Mouse (Mus musculus) lung, embryonic 14.5 days (tissue): ENCODE data around the gene Uimc1. TPM values are rescaled to one million over a fixed set of nuclear protein-coding genes. Genes with fewer than 3 reads are reported as not detected.

ENCODE experiments used
- ATAC-seq: fragments of 200-750 bp; cut with Nextera tagmentation; 2 replicates; pipeline ENCODE4 v1.8.0; 2017; ENCODE audit warnings: mild to moderate bottlenecking, moderate TSS enrichment, moderate library complexity; ENCODE audit not compliant: insufficient read depth
- DNase-seq: peaks from one replicate; pipeline ENCODE4 v3.0.0-alpha.2; 2015
- H3K27ac ChIP-seq: fragments of 300-500 bp; sonication (generic); 2 replicates; pipeline ENCODE4 v1.5.1; 2014; ENCODE audit warnings: low read depth, mild to moderate bottlenecking, moderate library complexity
- H3K27me3 ChIP-seq: fragments of 300-500 bp; sonication (generic); 2 replicates; pipeline ENCODE4 v1.6.1; 2014; ENCODE audit warnings: low read length, control low read depth; ENCODE audit not compliant: insufficient read depth
- H3K36me3 ChIP-seq: fragments of 300-500 bp; sonication (generic); 2 replicates; pipeline ENCODE4 v1.6.1; 2014; ENCODE audit warnings: control low read depth; ENCODE audit not compliant: insufficient read depth
- H3K4me1 ChIP-seq: fragments of 300-500 bp; sonication (generic); 2 replicates; pipeline ENCODE4 v1.6.1; 2014; ENCODE audit warnings: antibody characterized with exemption, control low read depth; ENCODE audit not compliant: insufficient read depth
- H3K4me2 ChIP-seq: fragments of 300-500 bp; sonication (generic); 2 replicates; pipeline ENCODE4 v1.6.1; 2014; ENCODE audit warnings: mild to moderate bottlenecking
- H3K4me3 ChIP-seq: fragments of 300-500 bp; sonication (generic); 2 replicates; pipeline ENCODE4 v1.5.1; 2014; ENCODE audit warnings: low read depth, low read length
- H3K9ac ChIP-seq: fragments of 300-500 bp; sonication (generic); 2 replicates; pipeline ENCODE4 v1.6.1; 2014
- H3K9me3 ChIP-seq: fragments of 300-500 bp; sonication (generic); 2 replicates; pipeline ENCODE4 v1.6.1; 2016; ENCODE audit warnings: low read depth, low read length, control low read depth
- CTCF ChIP-seq: IDR thresholded peaks from 2 replicates; pipeline ENCODE4 v1.5.1; 2016; ENCODE audit warnings: antibody characterized with exemption, low read depth
- WGBS: fragments of 180-500 bp; shearing (Covaris S2); extraction: QIAGEN DNeasy Blood & Tissue Kit; methylation state at CpG from one replicate; pipeline ENCODE4 v1.1.7; 2014; 5-methylcytosine and 5-hydroxymethylcytosine counted together
- polyA plus RNA-seq: library from polyadenylated mRNA; unstranded; fragments of >200 nt; fragmentation: Nextera tagmentation; extraction: Ambion mirVana; gene quantifications from 2 replicates; pipeline ENCODE4 v1.2.1, GENCODE M21; 2014

Gene Uimc1
- polyA plus RNA-seq, 1 experiment from 2014 or later, result 29.8 TPM

DNA sequence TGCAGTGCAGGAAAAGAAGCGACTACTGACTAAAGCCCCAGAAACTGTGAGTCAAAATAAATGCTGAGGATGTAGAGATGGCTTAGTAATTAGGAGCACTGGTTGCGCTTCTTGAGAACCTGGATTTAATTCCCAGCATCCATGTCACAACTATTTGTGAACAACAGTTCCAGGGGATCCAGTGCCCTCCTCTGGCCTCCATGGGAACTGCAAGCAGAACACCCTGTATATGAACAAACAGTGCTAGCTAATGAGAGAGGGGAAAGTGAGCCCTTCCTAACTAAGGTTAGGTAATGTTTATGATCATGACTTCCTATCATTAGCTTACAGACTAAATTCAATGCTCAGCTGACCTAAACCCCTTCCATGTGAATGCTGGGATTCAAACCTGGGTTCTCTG, 42.1 kb downstream of the Uimc1 start:
- WGBS, result 97% methylated on average over 2 of the region's 2 CpGs
- no peak for ATAC-seq
- TF ChIP-seq CTCF, result peak; percentile 61

DNA sequence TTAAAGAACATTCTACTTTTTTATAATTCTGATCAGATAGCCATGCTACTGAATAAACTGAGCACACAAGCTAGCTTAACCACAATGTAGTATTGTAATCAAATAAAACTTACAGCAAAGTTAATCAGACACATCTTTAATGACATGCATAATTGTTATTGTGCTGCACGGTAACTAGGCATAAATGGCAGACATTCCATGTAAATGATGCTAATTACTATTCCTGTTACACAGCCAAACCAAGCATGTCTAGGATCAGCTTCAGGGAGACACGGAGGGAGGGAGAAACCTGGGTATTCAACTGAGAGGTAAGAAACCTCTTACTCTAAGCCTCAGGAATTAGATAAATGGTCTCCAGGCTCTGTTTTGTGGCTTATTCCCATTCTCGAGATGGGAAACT, 52.4 kb downstream of the Uimc1 start:
- no peak for DNase-seq
- Histone ChIP-seq H3K27me3 (no peaks in the 10 kb centered on the region), H3K4me1 (no peaks in the 10 kb centered on the region), H3K4me2 (no peak overlapping the region), H3K36me3 (peaks cover 15% of the 10 kb centered on the region), H3K4me3 (no peak overlapping the region), H3K27ac (no peak overlapping the region), H3K9ac (no peak overlapping the region), H3K9me3 (no peaks in the 10 kb centered on the region)
- ATAC-seq, result no peak
- WGBS, result 86% methylated on average over 3 of the region's 3 CpGs
- TF ChIP-seq CTCF, result no peak

More for the DNA sequence above, 42.1 kb downstream of the Uimc1 start:
- Histone ChIP-seq H3K27me3 (no peaks in the 10 kb centered on the region), H3K36me3 (0 out of 2 replicates have a peak, but pooled peaks cover 10% of the 10 kb centered on the region), H3K9me3 (no peaks in the 10 kb centered on the region), H3K4me3 (no peak overlapping the region), H3K4me1 (no peaks in the 10 kb centered on the region), H3K4me2 (no peak overlapping the region), H3K9ac (no peak overlapping the region), H3K27ac (no peak overlapping the region)
- DNase-seq, result peak; percentile 42

DNA sequence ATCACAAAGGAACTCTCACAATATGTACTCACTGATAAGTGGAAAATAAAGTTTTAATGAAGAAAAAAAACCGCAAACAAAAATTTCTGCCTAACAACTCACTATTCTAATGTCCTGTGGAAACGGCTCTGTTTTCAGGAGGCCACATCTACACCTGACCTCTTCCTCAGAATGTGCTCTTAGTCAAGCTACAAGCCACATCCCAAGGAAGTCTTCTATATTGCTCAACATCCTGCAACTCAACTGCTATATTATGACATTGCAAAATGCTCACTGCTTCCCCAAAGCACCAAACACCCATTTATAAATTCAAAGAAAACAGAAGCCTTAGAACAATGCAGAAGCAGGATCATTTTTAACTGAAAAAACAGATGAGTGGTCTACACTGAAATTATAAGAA, 60.1 kb downstream of the Uimc1 start:
- H3K4me3 ChIP-seq, result no peak overlapping the region
- TF ChIP-seq CTCF, result no peak
- H3K4me1 ChIP-seq, result no peaks in the 10 kb centered on the region
- no peaks in the 10 kb centered on the region for H3K27me3 ChIP-seq
- no peak overlapping the region for H3K27ac ChIP-seq
- DNase-seq (no peak), ATAC-seq (no peak)
- H3K36me3 ChIP-seq, result peaks cover 12% of the 10 kb centered on the region; the same call in 1 of the 2 replicates
- H3K9me3 ChIP-seq, result no peaks in the 10 kb centered on the region
- 94% methylated on average over 2 of the region's 2 CpGs for WGBS
- no peak overlapping the region for H3K4me2 ChIP-seq
- no peak overlapping the region for H3K9ac ChIP-seq

DNA sequence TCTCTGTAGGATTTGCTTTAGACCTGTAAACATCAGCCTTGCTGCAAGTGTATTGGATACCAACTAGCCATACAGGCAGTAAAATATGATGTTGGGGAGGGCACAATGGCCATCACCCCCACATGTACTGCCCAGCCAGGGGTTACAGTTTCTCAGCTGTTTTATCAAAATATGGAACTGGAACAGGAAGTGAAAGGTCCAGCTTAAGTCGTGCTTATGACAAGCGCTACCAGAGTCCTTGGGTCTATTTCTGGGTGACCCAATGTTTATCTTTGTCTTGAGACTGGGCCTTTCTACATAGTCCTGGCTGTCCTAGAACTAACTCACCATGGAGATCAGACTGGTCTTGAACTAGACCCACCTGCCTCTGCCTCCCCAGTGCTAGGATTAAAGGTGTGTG, 75.9 kb downstream of the Uimc1 start:
- H3K4me2 ChIP-seq, result no peak overlapping the region
- TF ChIP-seq CTCF, result no peak
- no peak for DNase-seq
- peaks cover 14% of the 10 kb centered on the region for H3K36me3 ChIP-seq
- no peaks in the 10 kb centered on the region for H3K27me3 ChIP-seq
- no peak overlapping the region for H3K9ac ChIP-seq
- H3K4me1 ChIP-seq, result no peaks in the 10 kb centered on the region
- ATAC-seq, result no peak
- H3K27ac ChIP-seq, result no peak overlapping the region
- no peak overlapping the region for H3K4me3 ChIP-seq
- H3K9me3 ChIP-seq, result no peaks in the 10 kb centered on the region
- WGBS, result 76% methylated on average over 2 of the region's 2 CpGs

DNA sequence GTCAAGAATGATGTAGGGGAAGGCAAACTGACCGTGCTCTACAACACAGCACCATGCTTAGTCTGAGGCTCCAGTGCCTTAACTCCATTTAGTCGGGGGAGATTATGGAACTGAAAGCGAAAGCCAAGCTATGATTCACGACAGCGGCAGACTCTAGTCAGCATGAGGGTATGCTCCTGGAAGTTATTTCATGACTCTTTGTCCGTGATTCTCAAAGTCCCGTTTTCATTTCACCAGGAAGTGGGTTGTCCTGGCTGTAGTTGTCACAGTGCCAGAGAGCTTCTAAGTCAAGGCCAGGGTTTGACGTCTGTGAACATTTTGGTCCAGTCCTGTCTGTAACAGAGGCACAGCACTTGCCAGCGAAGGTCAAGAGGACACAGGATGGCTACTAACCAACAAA, 77.4 kb downstream of the Uimc1 start:
- 0 out of 2 replicates have a peak, but pooled peaks cover 1% of the 10 kb centered on the region for H3K36me3 ChIP-seq
- H3K27me3 ChIP-seq, result no peaks in the 10 kb centered on the region
- ATAC-seq (no peak), DNase-seq (peak; percentile 21)
- H3K9me3 ChIP-seq, result no peaks in the 10 kb centered on the region
- H3K4me1 ChIP-seq, result no peaks in the 10 kb centered on the region
- TF ChIP-seq CTCF, result no peak
- no peak overlapping the region for H3K4me3 ChIP-seq
- no peak overlapping the region for H3K27ac ChIP-seq
- no peak overlapping the region for H3K4me2 ChIP-seq
- H3K9ac ChIP-seq, result no peak overlapping the region
- WGBS, result 67% methylated on average over 9 of the region's 9 CpGs

DNA sequence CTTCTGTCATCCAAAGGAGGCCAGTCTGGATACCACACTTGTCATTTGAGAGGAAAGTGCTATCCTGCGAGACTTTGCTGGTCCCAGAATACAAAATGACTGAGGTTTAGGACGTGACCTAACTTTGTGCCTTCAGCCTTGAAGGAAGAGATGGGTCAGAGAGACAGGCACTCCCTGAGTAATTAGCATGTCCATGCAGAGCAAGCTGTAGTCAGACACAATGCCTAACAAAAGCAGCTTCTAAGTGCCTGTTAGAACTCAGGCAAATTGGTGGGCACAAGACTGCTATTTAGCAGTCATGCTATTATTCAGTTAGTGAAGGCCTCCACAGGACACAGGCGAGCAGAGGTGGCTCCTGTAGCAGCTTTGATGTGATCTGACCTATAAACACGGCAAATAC, 77.8 kb downstream of the Uimc1 start:
- no peak for ATAC-seq
- Histone ChIP-seq H3K36me3 (no peaks in the 10 kb centered on the region), H3K9me3 (no peaks in the 10 kb centered on the region), H3K27ac (no peak overlapping the region), H3K4me1 (no peaks in the 10 kb centered on the region), H3K27me3 (no peaks in the 10 kb centered on the region), H3K4me2 (no peak overlapping the region), H3K4me3 (no peak overlapping the region), H3K9ac (no peak overlapping the region)
- WGBS, result 61% methylated on average over 4 of the region's 4 CpGs
- no peak for TF ChIP-seq CTCF
- no peak for DNase-seq

DNA sequence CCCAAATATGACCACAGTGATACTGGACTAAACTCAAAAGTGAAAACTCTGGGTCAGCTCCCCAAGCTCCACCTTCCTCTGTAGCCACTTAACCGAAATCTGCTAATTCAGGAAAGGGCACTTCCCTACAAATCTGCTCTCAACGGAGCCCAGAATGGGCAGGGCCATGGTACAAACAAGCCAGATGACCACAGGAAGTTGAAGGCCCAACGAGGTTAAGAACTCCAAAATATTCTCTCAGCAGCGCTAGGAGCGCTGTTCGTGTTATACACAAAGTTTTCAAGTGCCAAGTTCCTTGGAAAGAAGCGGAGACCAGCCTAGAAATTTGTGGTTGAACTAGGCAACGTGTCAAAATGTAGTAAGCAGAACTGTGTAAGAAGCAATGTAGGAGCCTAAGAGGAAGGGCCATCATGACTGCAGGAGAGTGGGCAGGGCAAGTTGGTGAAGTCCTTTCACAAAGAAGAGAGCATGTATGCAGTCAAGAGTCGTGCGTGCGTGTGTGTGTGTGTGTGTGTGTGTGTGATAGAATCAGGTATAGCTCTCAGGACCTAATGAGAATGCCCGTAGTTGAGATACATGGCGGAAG, 78.8 kb downstream of the Uimc1 start, which contains the start of gene Hk3:
Gene Hk3 (minus strand): TSS at position 192 of the 586 bp plus-strand sequence.
- Histone ChIP-seq H3K9me3 (no peaks in the 10 kb centered on the region), H3K9ac (no peak within 1 kb of the TSS), H3K27me3 (no peaks in the 10 kb centered on the region), H3K36me3 (no peaks in the 10 kb centered on the region), H3K27ac (no peak within 1 kb of the TSS), H3K4me1 (no peaks in the 10 kb centered on the region), H3K4me3 (no peak within 1 kb of the TSS), H3K4me2 (no peak within 1 kb of the TSS)
- 79% methylated on average over 13 of the region's 13 CpGs for WGBS
- TF ChIP-seq CTCF, result no peak
- ATAC-seq, result no peak
- DNase-seq, result peak; percentile 4
